Mouse (Mus musculus) cerebral cortex, adult 2 months (tissue): ENCODE data around the gene Rcan2.

Experiments
- WGBS: fragments of 180-500 bp; shearing (Covaris S2); methylation state at CpG from one replicate; pipeline ENCODE4 v1.1.7; 2018; 5-methylcytosine and 5-hydroxymethylcytosine counted together

The Rcan2 gene

GRCm38 (mm10) chr17:44083156-44083555 is 282.0 kb downstream of the Rcan2 start:
- 84% methylated on average over 4 of the region's 4 CpGs for WGBS

- WGBS: 94% methylated on average over 3 of the region's 3 CpGs
These were observed 287.1 kb downstream of the Rcan2 start for GRCm38 (mm10) chr17:44088226-44088625.
